Mouse (Mus musculus): ENCODE measurements around the gene Ly75. TPM values are rescaled to one million over a fixed set of nuclear protein-coding genes. Genes with fewer than 3 reads are reported as not detected.

The Ly75 gene
- total RNA-seq (2014; rRNA removed) (2.5 and 2.6 TPM in 2 replicates), polyA plus RNA-seq (2015; fragmentation: Nextera tagmentation; extraction: Ambion mirVana) (1.8 and 2.0 TPM in 2 replicates)

- peak within 1 kb of the TSS; percentile 53 for H3K4me3 ChIP-seq (ENCODE audit: low read length)
- H3K4me2 ChIP-seq (ENCODE audit: low read depth, low read length) = peak within 1 kb of the TSS; percentile 83
- ATAC-seq = peak; percentile 96
These were observed at the start of gene Ly75 for GRCm38 (mm10) chr2:60382858-60383669. TSS of gene Ly75 (minus strand) at chr2:60383303.

GRCm38 (mm10) chr2:60430315-60431021, 47.4 kb upstream of the Ly75 start:
- Histone ChIP-seq H3K4me3 (ENCODE audit: low read length) (no peak overlapping the region), H3K27me3 (ENCODE audit: insufficient read depth, low read length) (no peaks in the 10 kb centered on the region), H3K9ac (replicated peaks; ENCODE audit: low read length) (no peak overlapping the region), H3K27ac (no peak overlapping the region), H3K36me3 (ENCODE audit: insufficient read depth, low read length) (no peaks in the 10 kb centered on the region), H3K4me2 (ENCODE audit: low read depth, low read length) (no peak overlapping the region), H3K4me1 (ENCODE audit: insufficient read depth, low read length) (no peaks in the 10 kb centered on the region), H3K9me3 (ENCODE audit: low read length) (no peaks in the 10 kb centered on the region)
- no peak for TF ChIP-seq CTCF (IDR thresholded peaks at IDR 0.05; ENCODE audit: low read depth)
- ATAC-seq = no peak
- WGBS = 72% methylated on average over 8 of the region's 8 CpGs
- DNase-seq (ENCODE audit: low spot score) = no peak

More at GRCm38 (mm10) chr2:60382858-60383669, at the start of gene Ly75:
- WGBS = 2% methylated on average over 46 of the region's 46 CpGs
- peak; percentile 68 for DNase-seq (ENCODE audit: low spot score)
- Histone ChIP-seq H3K27ac (no peak within 1 kb of the TSS), H3K9me3 (ENCODE audit: low read length) (no peaks in the 10 kb centered on the region), H3K4me1 (ENCODE audit: insufficient read depth, low read length) (no peaks in the 10 kb centered on the region), H3K9ac (replicated peaks; ENCODE audit: low read length) (peak within 1 kb of the TSS; percentile 54), H3K36me3 (ENCODE audit: insufficient read depth, low read length) (no peaks in the 10 kb centered on the region), H3K27me3 (ENCODE audit: insufficient read depth, low read length) (no peaks in the 10 kb centered on the region)
- no peak for TF ChIP-seq CTCF (IDR thresholded peaks at IDR 0.05; ENCODE audit: low read depth)

GRCm38 (mm10) chr2:60418075-60418474, 35.0 kb upstream of the Ly75 start:
- Histone ChIP-seq H3K4me3 (ENCODE audit: low read length) (no peak overlapping the region), H3K27ac (no peak overlapping the region), H3K36me3 (ENCODE audit: insufficient read depth, low read length) (no peaks in the 10 kb centered on the region), H3K4me1 (ENCODE audit: insufficient read depth, low read length) (no peaks in the 10 kb centered on the region), H3K9ac (replicated peaks; ENCODE audit: low read length) (no peak overlapping the region), H3K27me3 (ENCODE audit: insufficient read depth, low read length) (no peaks in the 10 kb centered on the region), H3K9me3 (ENCODE audit: low read length) (no peaks in the 10 kb centered on the region), H3K4me2 (ENCODE audit: low read depth, low read length) (no peak overlapping the region)
- WGBS = 10% methylated on average over 6 of the region's 6 CpGs
- TF ChIP-seq CTCF (IDR thresholded peaks at IDR 0.05; ENCODE audit: low read depth) = peak; percentile 86
- ATAC-seq (peak; percentile 85), DNase-seq (ENCODE audit: low spot score) (peak; percentile 85)

GRCm38 (mm10) chr2:60414334-60414733, 31.2 kb upstream of the Ly75 start:
- Histone ChIP-seq H3K4me2 (ENCODE audit: low read depth, low read length) (no peak overlapping the region), H3K9ac (replicated peaks; ENCODE audit: low read length) (no peak overlapping the region), H3K27ac (no peak overlapping the region), H3K4me1 (ENCODE audit: insufficient read depth, low read length) (no peaks in the 10 kb centered on the region), H3K9me3 (ENCODE audit: low read length) (no peaks in the 10 kb centered on the region), H3K36me3 (ENCODE audit: insufficient read depth, low read length) (no peaks in the 10 kb centered on the region), H3K4me3 (ENCODE audit: low read length) (no peak overlapping the region), H3K27me3 (ENCODE audit: insufficient read depth, low read length) (no peaks in the 10 kb centered on the region)
- 60% methylated on average over 8 of the region's 8 CpGs for WGBS
- TF ChIP-seq CTCF (IDR thresholded peaks at IDR 0.05; ENCODE audit: low read depth) = no peak
- DNase-seq (ENCODE audit: low spot score) = no peak
- ATAC-seq = no peak

- Histone ChIP-seq H3K4me1 (ENCODE audit: insufficient read depth, low read length) (no peaks in the 10 kb centered on the region), H3K9ac (replicated peaks; ENCODE audit: low read length) (no peak overlapping the region), H3K27me3 (ENCODE audit: insufficient read depth, low read length) (no peaks in the 10 kb centered on the region), H3K27ac (no peak overlapping the region), H3K4me3 (ENCODE audit: low read length) (no peak overlapping the region), H3K9me3 (ENCODE audit: low read length) (no peaks in the 10 kb centered on the region), H3K4me2 (ENCODE audit: low read depth, low read length) (no peak overlapping the region), H3K36me3 (ENCODE audit: insufficient read depth, low read length) (no peaks in the 10 kb centered on the region)
- ATAC-seq (no peak), DNase-seq (ENCODE audit: low spot score) (no peak)
- 78% methylated on average over 18 of the region's 18 CpGs for WGBS
- no peak for TF ChIP-seq CTCF (IDR thresholded peaks at IDR 0.05; ENCODE audit: low read depth)
These were observed 30.0 kb upstream of the Ly75 start for GRCm38 (mm10) chr2:60413006-60413650.

GRCm38 (mm10) chr2:60411181-60411580, 28.1 kb upstream of the Ly75 start:
- WGBS = 89% methylated on average over 7 of the region's 7 CpGs
- no peaks in the 10 kb centered on the region for H3K9me3 ChIP-seq (ENCODE audit: low read length)
- no peak overlapping the region for H3K4me2 ChIP-seq (ENCODE audit: low read depth, low read length)
- no peaks in the 10 kb centered on the region for H3K36me3 ChIP-seq (ENCODE audit: insufficient read depth, low read length)
- H3K4me1 ChIP-seq (ENCODE audit: insufficient read depth, low read length) = no peaks in the 10 kb centered on the region
- no peak overlapping the region for H3K9ac ChIP-seq (replicated peaks; ENCODE audit: low read length)
- no peak overlapping the region for H3K4me3 ChIP-seq (ENCODE audit: low read length)
- ATAC-seq = no peak
- TF ChIP-seq CTCF (IDR thresholded peaks at IDR 0.05; ENCODE audit: low read depth) = no peak
- DNase-seq (ENCODE audit: low spot score) = no peak
- no peak overlapping the region for H3K27ac ChIP-seq
- H3K27me3 ChIP-seq (ENCODE audit: insufficient read depth, low read length) = no peaks in the 10 kb centered on the region

Data from hindbrain, postnatal 0 days (tissue).